Mouse (Mus musculus): Measurements from ENCODE around the gene Cdcp1. TPM values are rescaled to one million over a fixed set of nuclear protein-coding genes. Genes with fewer than 3 reads are reported as not detected.

Cdcp1 gene
- polyA plus RNA-seq, 1 experiment, result 0.60 TPM

- no peak for TF ChIP-seq CTCF (IDR thresholded peaks at IDR 0.05; ENCODE audit: borderline replicate concordance, extremely low read depth, insufficient read depth, insufficient read length)
- no peak for TF ChIP-seq POLR2A (IDR thresholded peaks at IDR 0.05; ENCODE audit: borderline replicate concordance, extremely low read depth, insufficient read depth, insufficient read length, poor library complexity, severe bottlenecking)
- DNase-seq (ENCODE audit: low read depth), result no peak
Measured at GRCm38 (mm10) chr9:123207895-123208294, 7.9 kb downstream of the Cdcp1 start.

- DNase-seq (ENCODE audit: low read depth), result no peak
- TF ChIP-seq CTCF (IDR thresholded peaks at IDR 0.05; ENCODE audit: borderline replicate concordance, extremely low read depth, insufficient read depth, insufficient read length), result no peak
Measured at GRCm38 (mm10) chr9:123206948-123207347, 8.9 kb downstream of the Cdcp1 start.

GRCm38 (mm10) chr9:123206526-123206925 is 9.3 kb downstream of the Cdcp1 start:
- TF ChIP-seq POLR2A (IDR thresholded peaks at IDR 0.05; ENCODE audit: borderline replicate concordance, extremely low read depth, insufficient read depth, insufficient read length, poor library complexity, severe bottlenecking) (no peak), CTCF (IDR thresholded peaks at IDR 0.05; ENCODE audit: borderline replicate concordance, extremely low read depth, insufficient read depth, insufficient read length) (no peak)
- DNase-seq (ENCODE audit: low read depth), result no peak

- TF ChIP-seq POLR2A (IDR thresholded peaks at IDR 0.05; ENCODE audit: borderline replicate concordance, extremely low read depth, insufficient read depth, insufficient read length, poor library complexity, severe bottlenecking) (no peak), CTCF (IDR thresholded peaks at IDR 0.05; ENCODE audit: borderline replicate concordance, extremely low read depth, insufficient read depth, insufficient read length) (no peak)
- DNase-seq (ENCODE audit: low read depth), result no peak
Measured at GRCm38 (mm10) chr9:123200116-123200515, 15.7 kb downstream of the Cdcp1 start.

GRCm38 (mm10) chr9:123188271-123188670 is 27.6 kb downstream of the Cdcp1 start:
- TF ChIP-seq CTCF (IDR thresholded peaks at IDR 0.05; ENCODE audit: borderline replicate concordance, extremely low read depth, insufficient read depth, insufficient read length) (no peak), POLR2A (IDR thresholded peaks at IDR 0.05; ENCODE audit: borderline replicate concordance, extremely low read depth, insufficient read depth, insufficient read length, poor library complexity, severe bottlenecking) (no peak)
- no peak for DNase-seq (ENCODE audit: low read depth)

GRCm38 (mm10) chr9:123187589-123187988 is 28.2 kb downstream of the Cdcp1 start:
- DNase-seq (ENCODE audit: low read depth), result no peak
- no peak for TF ChIP-seq POLR2A (IDR thresholded peaks at IDR 0.05; ENCODE audit: borderline replicate concordance, extremely low read depth, insufficient read depth, insufficient read length, poor library complexity, severe bottlenecking)
- TF ChIP-seq CTCF (IDR thresholded peaks at IDR 0.05; ENCODE audit: borderline replicate concordance, extremely low read depth, insufficient read depth, insufficient read length), result no peak

GRCm38 (mm10) chr9:123186151-123186550 is 29.7 kb downstream of the Cdcp1 start:
- TF ChIP-seq CTCF (IDR thresholded peaks at IDR 0.05; ENCODE audit: borderline replicate concordance, extremely low read depth, insufficient read depth, insufficient read length) (no peak), POLR2A (IDR thresholded peaks at IDR 0.05; ENCODE audit: borderline replicate concordance, extremely low read depth, insufficient read depth, insufficient read length, poor library complexity, severe bottlenecking) (no peak)
- DNase-seq (ENCODE audit: low read depth), result peak; percentile 17

- TF ChIP-seq CTCF (IDR thresholded peaks at IDR 0.05; ENCODE audit: borderline replicate concordance, extremely low read depth, insufficient read depth, insufficient read length), result no peak
- no peak for TF ChIP-seq POLR2A (IDR thresholded peaks at IDR 0.05; ENCODE audit: borderline replicate concordance, extremely low read depth, insufficient read depth, insufficient read length, poor library complexity, severe bottlenecking)
Measured at GRCm38 (mm10) chr9:123185546-123185945, 30.3 kb downstream of the Cdcp1 start.

GRCm38 (mm10) chr9:123183226-123183625 is 32.6 kb downstream of the Cdcp1 start:
- TF ChIP-seq POLR2A (IDR thresholded peaks at IDR 0.05; ENCODE audit: borderline replicate concordance, extremely low read depth, insufficient read depth, insufficient read length, poor library complexity, severe bottlenecking), result no peak
- no peak for TF ChIP-seq CTCF (IDR thresholded peaks at IDR 0.05; ENCODE audit: borderline replicate concordance, extremely low read depth, insufficient read depth, insufficient read length)
- no peak for DNase-seq (ENCODE audit: low read depth)

More at GRCm38 (mm10) chr9:123185546-123185945, 30.3 kb downstream of the Cdcp1 start:
- DNase-seq (ENCODE audit: low read depth), result no peak

GRCm38 (mm10) chr9:123180003-123180402 is 35.8 kb downstream of the Cdcp1 start:
- DNase-seq (ENCODE audit: low read depth), result no peak
- TF ChIP-seq CTCF (IDR thresholded peaks at IDR 0.05; ENCODE audit: borderline replicate concordance, extremely low read depth, insufficient read depth, insufficient read length), result no peak
- no peak for TF ChIP-seq POLR2A (IDR thresholded peaks at IDR 0.05; ENCODE audit: borderline replicate concordance, extremely low read depth, insufficient read depth, insufficient read length, poor library complexity, severe bottlenecking)

- no peak for DNase-seq (ENCODE audit: low read depth)
- no peak for TF ChIP-seq CTCF (IDR thresholded peaks at IDR 0.05; ENCODE audit: borderline replicate concordance, extremely low read depth, insufficient read depth, insufficient read length)
- no peak for TF ChIP-seq POLR2A (IDR thresholded peaks at IDR 0.05; ENCODE audit: borderline replicate concordance, extremely low read depth, insufficient read depth, insufficient read length, poor library complexity, severe bottlenecking)
Measured at GRCm38 (mm10) chr9:123177380-123178048, 38.3 kb downstream of the Cdcp1 start.

- DNase-seq (ENCODE audit: low read depth), result peak; percentile 34
Measured at GRCm38 (mm10) chr9:123174356-123174755, 41.5 kb downstream of the Cdcp1 start.

More at GRCm38 (mm10) chr9:123174356-123174755, 41.5 kb downstream of the Cdcp1 start:
- TF ChIP-seq CTCF (IDR thresholded peaks at IDR 0.05; ENCODE audit: borderline replicate concordance, extremely low read depth, insufficient read depth, insufficient read length) (no peak), POLR2A (IDR thresholded peaks at IDR 0.05; ENCODE audit: borderline replicate concordance, extremely low read depth, insufficient read depth, insufficient read length, poor library complexity, severe bottlenecking) (no peak)
